Mouse (Mus musculus) CH12F3 (cell line): ENCODE results near the gene Tmem47.

ENCODE experiments used
- in situ Hi-C: fragments of 300-500 bp; cut with MboI; formaldehyde crosslinking; loops from 2 replicates; pipeline ENCODE4 v1.14.3; 2020; ENCODE audit warnings: low sequenced_read_pairs

The Tmem47 gene

DNA sequence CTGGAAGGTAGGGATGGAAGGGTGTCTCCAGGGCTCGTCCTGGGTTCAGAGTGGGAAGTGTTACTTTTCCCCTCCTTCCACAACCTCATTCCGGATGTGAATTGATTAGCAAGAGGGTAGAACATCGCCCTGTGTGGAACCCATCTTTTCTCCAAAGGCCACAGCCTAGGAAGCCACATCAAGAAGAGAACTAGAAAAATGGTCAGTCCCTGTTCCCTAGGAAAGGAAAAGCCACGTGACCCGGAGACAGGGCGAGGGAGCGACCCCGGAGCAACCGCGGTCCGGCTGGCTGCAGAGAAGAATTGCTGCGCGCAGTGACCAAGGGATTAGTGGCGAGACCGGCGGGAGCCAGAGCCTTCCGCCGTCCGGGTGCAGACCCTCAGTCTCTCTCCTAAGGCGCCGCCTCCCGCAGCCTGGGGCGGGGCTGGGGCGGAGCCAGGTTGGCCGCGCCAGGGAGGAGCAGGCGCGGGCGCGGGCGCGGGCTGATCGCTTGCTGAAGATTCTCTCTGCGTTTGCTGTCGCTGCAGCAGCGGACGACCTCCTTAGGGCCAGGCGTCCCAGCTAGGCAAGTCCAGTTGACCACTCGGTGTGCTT is at the start of gene Tmem47:
Gene Tmem47 (plus strand): TSS at position 489 of the 594 bp plus-strand sequence.
- in situ Hi-C loops = no loop called here

GRCm38 (mm10) chrX:81070804-81071461 is 435 bp downstream of the Tmem47 start:
- in situ Hi-C loops = no loop called here

- in situ Hi-C loops = no loop called here
These were observed 1.5 kb downstream of the Tmem47 start for GRCm38 (mm10) chrX:81071746-81072640.

GRCm38 (mm10) chrX:81072651-81073050 is 2.2 kb downstream of the Tmem47 start:
- in situ Hi-C loops = no loop called here

DNA sequence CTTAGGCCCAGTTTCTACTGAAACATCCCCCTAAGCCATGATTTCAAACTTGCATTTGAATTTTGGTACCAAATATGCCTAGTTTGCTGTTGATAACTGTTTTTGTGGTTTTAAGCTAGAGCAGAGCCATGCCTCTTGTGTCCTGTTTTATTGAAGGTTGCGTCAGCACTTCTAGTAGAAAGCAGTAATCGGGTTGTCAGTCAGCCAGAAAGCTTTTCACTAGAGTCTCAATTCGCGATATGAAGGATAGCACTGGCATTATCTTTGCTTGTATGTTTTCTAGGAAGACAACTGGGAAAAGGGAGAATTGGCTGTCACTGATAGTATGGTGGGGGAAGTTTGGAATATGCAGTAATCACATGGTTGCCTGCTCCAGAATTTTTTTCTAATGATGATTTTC is 3.3 kb downstream of the Tmem47 start:
- in situ Hi-C loops = no loop called here

GRCm38 (mm10) chrX:81078522-81078921 is 8.0 kb downstream of the Tmem47 start:
- in situ Hi-C loops = no loop called here

DNA sequence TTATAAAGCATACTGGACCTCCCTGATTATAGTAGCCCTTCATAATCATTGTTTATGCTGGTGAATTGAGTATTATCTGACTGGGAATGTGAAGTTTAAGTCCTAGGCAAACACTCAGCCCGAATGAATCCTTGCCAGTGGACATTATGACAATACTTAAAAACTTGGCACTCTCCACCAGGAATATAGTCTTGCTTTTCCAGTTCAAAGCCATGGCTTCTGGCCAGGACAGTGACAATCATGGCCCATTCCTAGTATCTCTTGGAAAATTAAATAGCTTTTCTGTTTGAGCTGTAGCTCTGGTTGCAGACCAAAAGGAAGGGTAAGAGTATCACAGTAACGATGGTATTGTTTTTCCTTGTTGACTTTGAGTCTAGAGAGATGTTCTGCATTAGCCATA is 10.5 kb downstream of the Tmem47 start:
- in situ Hi-C loops = no loop called here

DNA sequence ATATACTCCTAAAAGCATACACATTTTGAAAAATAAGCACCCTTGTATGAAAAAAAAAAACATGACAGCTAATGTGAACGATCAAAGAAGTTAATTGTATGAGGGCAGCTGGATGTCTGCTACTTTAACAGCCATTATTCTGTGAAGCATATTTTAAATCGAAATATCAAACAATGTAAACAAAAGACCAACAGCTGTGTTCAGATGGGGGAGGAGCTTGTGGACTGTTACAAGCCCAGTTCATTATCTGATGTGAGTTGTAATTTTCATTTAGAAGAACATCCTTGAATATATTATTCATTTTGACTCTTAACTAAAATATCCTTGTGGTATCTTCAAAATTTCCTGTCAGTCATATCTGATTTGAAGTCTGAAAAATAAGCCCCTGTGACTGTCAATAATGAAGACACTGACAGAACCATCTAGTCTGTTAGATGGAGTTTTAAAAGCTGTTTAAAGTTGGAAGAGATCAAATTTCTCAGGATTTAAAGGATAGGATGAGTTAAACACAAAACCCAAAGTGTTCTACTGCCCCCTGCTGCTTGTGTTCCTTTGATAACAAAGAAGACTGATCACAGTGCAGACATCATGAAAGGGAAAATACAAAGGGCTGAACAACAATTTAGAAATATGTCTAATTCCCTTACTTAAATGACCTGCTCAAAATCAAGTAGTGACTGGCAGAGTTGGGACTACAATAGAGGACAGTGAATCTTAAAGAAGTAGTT is 14.7 kb downstream of the Tmem47 start:
- in situ Hi-C loops = no loop called here

DNA sequence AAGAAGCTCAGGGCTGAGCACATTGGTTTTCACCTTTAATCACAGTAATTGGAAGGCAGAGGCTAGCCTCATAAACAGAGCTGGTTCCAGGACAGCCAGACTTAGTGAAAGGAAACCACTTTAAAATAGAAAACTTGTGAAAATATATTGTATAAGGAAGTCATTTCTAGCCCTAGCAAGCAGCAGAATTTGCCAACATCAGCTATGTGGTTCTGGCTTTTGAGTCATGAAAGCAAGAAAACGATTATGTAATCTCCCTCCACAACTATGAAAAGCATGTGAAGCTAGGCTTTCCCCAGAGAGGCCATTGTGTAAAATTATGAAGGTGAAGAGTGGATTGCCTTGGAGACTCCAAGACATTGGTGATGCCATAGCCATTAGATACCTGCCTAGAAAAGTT is 76.9 kb downstream of the Tmem47 start:
- in situ Hi-C loops = no loop called here
